Mouse (Mus musculus): Measurements from ENCODE around the gene Fam166b.
A peak's percentile ranks its signal among the peaks of the same experiment; 100 is the strongest.

- TF ChIP-seq POLR2A (IDR thresholded peaks at IDR 0.05; ENCODE audit: insufficient read depth, low read depth, low read length) = peak; percentile 76
- peak; percentile 84 for TF ChIP-seq CTCF (IDR thresholded peaks at IDR 0.05)
- 0 out of 2 replicates have a peak, but pooled peaks have one; percentile 28 for TF ChIP-seq EP300 (IDR thresholded peaks at IDR 0.05; ENCODE audit: insufficient read depth, low read depth, low read length)
These were observed 47.4 kb downstream of the Fam166b start, which contains the start of gene Rusc2 for GRCm38 (mm10) chr4:43381408-43382154.

All from heart, adult 2 months (tissue).